Mouse (Mus musculus): ENCODE results near the gene Plcg2. TPM values are rescaled to one million over a fixed set of nuclear protein-coding genes. Genes with fewer than 3 reads are reported as not detected.
A peak's percentile ranks its signal among the peaks of the same experiment; 100 is the strongest.

Plcg2 gene
- polyA plus RNA-seq, 1 experiment, result 77.9 TPM

DNA sequence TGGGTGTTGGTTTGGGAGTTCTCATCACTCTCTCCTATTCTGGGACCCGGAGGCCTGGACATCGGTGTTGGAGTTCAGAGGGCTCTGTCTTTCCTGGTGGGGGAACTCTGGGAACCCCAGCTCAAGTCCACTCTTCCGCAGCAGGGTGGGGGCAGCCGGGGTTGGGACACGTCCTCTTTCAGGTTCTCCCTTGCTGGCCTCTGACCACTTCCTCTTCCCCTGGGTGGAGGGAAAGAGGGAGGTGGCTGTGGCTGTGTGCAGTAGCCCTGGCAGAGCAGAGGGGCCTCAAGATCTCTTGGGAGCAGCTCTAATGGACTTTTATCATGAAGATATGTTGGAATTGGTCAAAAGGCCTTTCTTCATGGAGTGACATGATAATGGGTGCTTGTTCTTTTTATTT is 16.3 kb upstream of the Plcg2 start:
- TF ChIP-seq POLR2A (IDR thresholded peaks at IDR 0.05; ENCODE audit: borderline replicate concordance, low read depth, low read length) (no peak), CTCF (IDR thresholded peaks at IDR 0.05; ENCODE audit: low read depth, low read length) (no peak)
- peak overlapping the region; percentile 21 for H3K4me3 ChIP-seq (ENCODE audit: insufficient read depth, low read length)
- peaks cover 24% of the 10 kb centered on the region for H3K4me1 ChIP-seq (ENCODE audit: control insufficient read depth, insufficient read depth, low read length)
- peak overlapping the region; percentile 78 for H3K27ac ChIP-seq (ENCODE audit: insufficient read depth, low read depth, low read length)

DNA sequence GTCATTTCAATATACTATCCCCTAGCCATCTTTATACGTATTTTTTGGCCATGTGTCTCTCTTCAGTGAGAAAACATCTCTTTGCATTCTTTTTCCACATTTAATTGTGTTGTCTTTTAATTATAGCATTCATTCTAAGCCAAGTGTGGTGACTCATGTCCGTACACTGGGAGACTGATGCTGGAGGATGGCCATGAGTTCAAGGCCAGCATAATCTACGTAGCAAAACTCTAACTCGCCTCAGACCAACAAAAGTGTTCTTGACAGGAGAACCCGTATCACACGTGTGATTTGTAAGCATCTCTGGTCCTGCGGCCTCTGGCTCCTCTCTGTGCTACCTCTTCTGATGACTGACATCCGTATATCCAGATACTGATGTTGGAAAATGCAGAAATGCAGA is 13.4 kb upstream of the Plcg2 start:
- no peak overlapping the region for H3K4me3 ChIP-seq (ENCODE audit: insufficient read depth, low read length)
- H3K4me1 ChIP-seq (ENCODE audit: control insufficient read depth, insufficient read depth, low read length), result peaks cover 19% of the 10 kb centered on the region
- TF ChIP-seq CTCF (IDR thresholded peaks at IDR 0.05; ENCODE audit: low read depth, low read length) (no peak), POLR2A (IDR thresholded peaks at IDR 0.05; ENCODE audit: borderline replicate concordance, low read depth, low read length) (no peak)
- no peak overlapping the region for H3K27ac ChIP-seq (ENCODE audit: insufficient read depth, low read depth, low read length)

GRCm38 (mm10) chr8:117485316-117485715 is 12.8 kb upstream of the Plcg2 start:
- TF ChIP-seq CTCF (IDR thresholded peaks at IDR 0.05; ENCODE audit: low read depth, low read length) (no peak), POLR2A (IDR thresholded peaks at IDR 0.05; ENCODE audit: borderline replicate concordance, low read depth, low read length) (no peak)
- Histone ChIP-seq H3K27ac (ENCODE audit: insufficient read depth, low read depth, low read length) (no peak overlapping the region), H3K4me1 (ENCODE audit: control insufficient read depth, insufficient read depth, low read length) (peaks cover 19% of the 10 kb centered on the region), H3K4me3 (ENCODE audit: insufficient read depth, low read length) (no peak overlapping the region)

GRCm38 (mm10) chr8:117488246-117489005 is 9.7 kb upstream of the Plcg2 start:
- Histone ChIP-seq H3K4me1 (ENCODE audit: control insufficient read depth, insufficient read depth, low read length) (peaks cover 6% of the 10 kb centered on the region; the same call in 1 of the 2 replicates), H3K27ac (ENCODE audit: insufficient read depth, low read depth, low read length) (no peak overlapping the region), H3K4me3 (ENCODE audit: insufficient read depth, low read length) (no peak overlapping the region)
- TF ChIP-seq POLR2A (IDR thresholded peaks at IDR 0.05; ENCODE audit: borderline replicate concordance, low read depth, low read length), result no peak
- no peak for TF ChIP-seq CTCF (IDR thresholded peaks at IDR 0.05; ENCODE audit: low read depth, low read length)

- Histone ChIP-seq H3K4me3 (ENCODE audit: insufficient read depth, low read length) (no peak overlapping the region), H3K4me1 (ENCODE audit: control insufficient read depth, insufficient read depth, low read length) (peaks cover 19% of the 10 kb centered on the region), H3K27ac (ENCODE audit: insufficient read depth, low read depth, low read length) (no peak overlapping the region)
- TF ChIP-seq POLR2A (IDR thresholded peaks at IDR 0.05; ENCODE audit: borderline replicate concordance, low read depth, low read length) (no peak), CTCF (IDR thresholded peaks at IDR 0.05; ENCODE audit: low read depth, low read length) (no peak)
These were observed 4.5 kb upstream of the Plcg2 start for GRCm38 (mm10) chr8:117493543-117493942.

- Histone ChIP-seq H3K4me1 (ENCODE audit: control insufficient read depth, insufficient read depth, low read length) (peaks cover 23% of the 10 kb centered on the region), H3K4me3 (ENCODE audit: insufficient read depth, low read length) (no peak overlapping the region), H3K27ac (ENCODE audit: insufficient read depth, low read depth, low read length) (no peak overlapping the region)
- no peak for TF ChIP-seq POLR2A (IDR thresholded peaks at IDR 0.05; ENCODE audit: borderline replicate concordance, low read depth, low read length)
- TF ChIP-seq CTCF (IDR thresholded peaks at IDR 0.05; ENCODE audit: low read depth, low read length), result no peak
These were observed 3.2 kb upstream of the Plcg2 start for GRCm38 (mm10) chr8:117494874-117495273.

DNA sequence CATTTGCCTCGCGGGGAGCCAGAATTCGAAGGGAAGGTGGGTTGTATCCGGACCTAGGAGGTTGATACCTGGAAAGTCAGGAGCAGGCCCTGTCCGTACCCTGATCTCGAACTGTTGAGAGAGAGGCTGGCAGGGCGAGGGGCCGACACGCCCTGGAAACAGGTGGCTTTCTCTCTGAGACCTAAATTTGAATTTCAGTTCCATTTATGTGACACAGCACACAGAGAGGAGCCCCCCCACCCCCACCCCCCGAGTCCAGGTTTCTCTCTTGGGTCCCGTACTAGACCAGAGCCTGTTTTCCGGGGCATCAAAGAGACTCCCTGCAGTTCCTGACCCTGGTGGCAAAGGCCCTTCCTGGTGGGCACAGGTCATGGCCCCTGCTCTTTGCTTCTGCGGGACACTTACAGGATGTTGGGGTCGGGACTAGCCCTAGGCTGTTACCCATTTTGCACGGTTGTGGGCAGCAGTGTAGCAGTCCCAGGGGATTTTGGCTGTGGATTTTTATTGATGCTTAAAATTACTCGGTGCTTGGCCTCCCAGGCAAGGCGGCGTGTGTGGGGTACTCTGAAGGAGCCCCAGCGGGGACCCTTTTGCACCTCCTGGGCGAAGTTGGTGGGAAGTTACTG is 937 bp downstream of the Plcg2 start:
- peaks cover 38% of the 10 kb centered on the region for H3K4me1 ChIP-seq (ENCODE audit: control insufficient read depth, insufficient read depth, low read length)
- H3K27ac ChIP-seq (ENCODE audit: insufficient read depth, low read depth, low read length), result no peak overlapping the region
- TF ChIP-seq CTCF (IDR thresholded peaks at IDR 0.05; ENCODE audit: low read depth, low read length) (no peak), POLR2A (IDR thresholded peaks at IDR 0.05; ENCODE audit: borderline replicate concordance, low read depth, low read length) (no peak)
- peak overlapping the region; percentile 86 for H3K4me3 ChIP-seq (ENCODE audit: insufficient read depth, low read length)

GRCm38 (mm10) chr8:117500232-117500823 is 2.2 kb downstream of the Plcg2 start:
- Histone ChIP-seq H3K4me1 (ENCODE audit: control insufficient read depth, insufficient read depth, low read length) (peaks cover 26% of the 10 kb centered on the region), H3K27ac (ENCODE audit: insufficient read depth, low read depth, low read length) (peak overlapping the region; percentile 40), H3K4me3 (ENCODE audit: insufficient read depth, low read length) (no peak overlapping the region)
- TF ChIP-seq POLR2A (IDR thresholded peaks at IDR 0.05; ENCODE audit: borderline replicate concordance, low read depth, low read length) (no peak), CTCF (IDR thresholded peaks at IDR 0.05; ENCODE audit: low read depth, low read length) (no peak)

DNA sequence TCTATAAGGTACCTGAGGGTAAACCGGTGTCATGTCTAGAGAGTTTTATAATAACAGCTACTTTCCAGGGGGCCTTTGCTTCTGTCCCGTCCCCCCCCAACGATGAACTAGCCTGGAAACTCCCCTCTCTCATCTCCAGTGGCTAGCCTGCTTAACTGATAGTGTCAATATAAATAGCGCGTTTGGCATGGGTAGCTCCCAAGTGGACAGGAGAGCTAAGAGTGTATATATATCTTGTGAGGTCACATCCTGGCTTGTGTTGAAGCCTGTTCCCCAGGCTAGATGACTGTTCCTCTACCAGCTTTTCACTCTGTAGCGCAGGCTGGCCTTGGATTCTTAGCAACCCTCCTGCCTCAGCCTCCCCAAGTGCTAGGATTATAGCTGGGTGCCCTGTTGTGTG is 3.2 kb downstream of the Plcg2 start:
- Histone ChIP-seq H3K4me3 (ENCODE audit: insufficient read depth, low read length) (no peak overlapping the region), H3K27ac (ENCODE audit: insufficient read depth, low read depth, low read length) (no peak overlapping the region), H3K4me1 (ENCODE audit: control insufficient read depth, insufficient read depth, low read length) (peaks cover 26% of the 10 kb centered on the region)
- TF ChIP-seq CTCF (IDR thresholded peaks at IDR 0.05; ENCODE audit: low read depth, low read length) (no peak), POLR2A (IDR thresholded peaks at IDR 0.05; ENCODE audit: borderline replicate concordance, low read depth, low read length) (no peak)
